Mouse (Mus musculus): Measurements from ENCODE around the gene Cinp.
A peak's percentile ranks its signal among the peaks of the same experiment; 100 is the strongest.

- TF ChIP-seq CTCF (IDR thresholded peaks at IDR 0.05; ENCODE audit: extremely low read depth, insufficient read depth, low read length), result no peak
- TF ChIP-seq POLR2A (IDR thresholded peaks at IDR 0.05; ENCODE audit: extremely low read depth, insufficient read depth, low read length), result peak; percentile 71
Measured at GRCm38 (mm10) chr12:110840348-110841198, 48.4 kb downstream of the Cinp start, which contains the start of gene Mok.
